Mouse (Mus musculus) liver, embryonic 13.5 days (tissue): ENCODE data around the gene Ppp1r14b. TPM values are rescaled to one million over a fixed set of nuclear protein-coding genes. Genes with fewer than 3 reads are reported as not detected.
A peak's percentile ranks its signal among the peaks of the same experiment; 100 is the strongest.

Experiments used
- ATAC-seq: fragments of 200-750 bp; cut with Nextera tagmentation; 2 replicates; pipeline ENCODE4 v1.8.0; 2017; ENCODE audit warnings: low read depth, mild to moderate bottlenecking, moderate number of reproducible peaks, moderate library complexity
- DNase-seq: peaks from one replicate; pipeline ENCODE4 v3.0.0; 2022
- H3K27ac ChIP-seq: fragments of 300-500 bp; sonication (generic); 2 replicates; pipeline ENCODE4 v1.5.1; 2015; ENCODE audit warnings: moderate library complexity, mild to moderate bottlenecking, inconsistent platforms
- H3K27me3 ChIP-seq: fragments of 300-500 bp; sonication (generic); 2 replicates; pipeline ENCODE4 v1.6.1; 2015; ENCODE audit warnings: mild to moderate bottlenecking, inconsistent platforms
- H3K36me3 ChIP-seq: fragments of 300-500 bp; sonication (generic); 2 replicates; pipeline ENCODE4 v1.6.1; 2015; ENCODE audit warnings: mild to moderate bottlenecking, inconsistent platforms
- H3K4me1 ChIP-seq: fragments of 300-500 bp; sonication (generic); replicated peaks from 2 replicates; pipeline ENCODE4 v1.6.1; 2015; ENCODE audit warnings: inconsistent platforms
- H3K4me2 ChIP-seq: fragments of 300-500 bp; sonication (generic); 2 replicates; pipeline ENCODE4 v1.6.1; 2015; ENCODE audit warnings: inconsistent platforms, mild to moderate bottlenecking, moderate library complexity
- H3K4me3 ChIP-seq: fragments of 300-500 bp; sonication (generic); replicated peaks from 2 replicates; pipeline ENCODE4 v1.5.1; 2015; ENCODE audit warnings: mild to moderate bottlenecking, inconsistent platforms
- H3K9ac ChIP-seq: fragments of 300-500 bp; sonication (generic); 2 replicates; pipeline ENCODE4 v1.6.1; 2015; ENCODE audit warnings: mild to moderate bottlenecking, inconsistent platforms
- H3K9me3 ChIP-seq: fragments of 300-500 bp; sonication (generic); replicated peaks from 2 replicates; pipeline ENCODE4 v1.6.1; 2016; ENCODE audit warnings: inconsistent platforms
- WGBS: fragments of 180-500 bp; shearing (Covaris S2); methylation state at CpG from one replicate; pipeline ENCODE4 v1.1.7; 2015; ENCODE audit not compliant: insufficient replicate concordance; 5-methylcytosine and 5-hydroxymethylcytosine counted together
- polyA plus RNA-seq: library from polyadenylated mRNA; unstranded; fragments of >200 nt; fragmentation: Nextera tagmentation; extraction: Ambion mirVana; gene quantifications from 2 replicates; pipeline ENCODE4 v1.2.1, GENCODE M21; 2015

Gene Ppp1r14b
- polyA plus RNA-seq, 1 experiment from 2014 or later, result 81.7 TPM

DNA sequence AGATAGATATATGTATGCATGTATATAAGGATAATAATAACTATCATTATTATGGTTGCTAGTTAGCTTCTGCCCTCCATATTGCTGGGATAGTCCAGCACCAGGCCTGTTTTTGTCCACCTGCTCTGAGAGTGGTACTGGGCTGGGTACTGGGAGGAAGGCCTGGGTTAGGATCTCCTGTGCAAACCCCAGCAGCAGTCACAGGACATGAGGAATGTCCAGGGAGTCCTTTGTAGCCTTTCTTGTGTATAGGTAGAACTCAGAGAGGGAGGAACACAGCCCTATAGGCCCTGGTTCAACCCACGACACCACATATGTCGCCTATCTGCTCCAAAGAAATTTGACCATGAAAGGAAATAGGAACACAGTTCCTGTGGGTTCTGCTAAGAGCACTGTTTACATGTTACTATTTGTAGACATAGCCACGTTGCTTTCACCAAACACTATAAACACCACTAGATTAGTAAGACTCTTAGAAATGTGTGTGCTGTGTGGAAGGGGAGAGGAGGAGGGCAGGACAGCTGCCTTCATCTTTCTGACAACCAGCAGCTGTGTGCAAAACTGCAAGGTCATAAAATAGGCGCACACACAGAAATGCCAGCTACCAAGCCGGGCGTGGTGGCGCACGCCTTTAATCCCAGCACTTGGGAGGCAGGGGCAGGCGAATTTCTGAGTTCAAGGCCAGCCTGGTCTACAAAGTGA, 32.3 kb downstream of the Ppp1r14b start:
- Histone ChIP-seq H3K27ac (no peak overlapping the region), H3K4me3 (no peak overlapping the region), H3K9ac (no peak overlapping the region), H3K4me2 (no peak overlapping the region), H3K27me3 (no peaks in the 10 kb centered on the region), H3K4me1 (peaks cover 3% of the 10 kb centered on the region; the same call in 1 of the 2 replicates), H3K36me3 (peaks cover 59% of the 10 kb centered on the region), H3K9me3 (no peaks in the 10 kb centered on the region)
- no peak for DNase-seq
- 84% methylated on average over 9 of the region's 9 CpGs for WGBS
- ATAC-seq, result no peak

DNA sequence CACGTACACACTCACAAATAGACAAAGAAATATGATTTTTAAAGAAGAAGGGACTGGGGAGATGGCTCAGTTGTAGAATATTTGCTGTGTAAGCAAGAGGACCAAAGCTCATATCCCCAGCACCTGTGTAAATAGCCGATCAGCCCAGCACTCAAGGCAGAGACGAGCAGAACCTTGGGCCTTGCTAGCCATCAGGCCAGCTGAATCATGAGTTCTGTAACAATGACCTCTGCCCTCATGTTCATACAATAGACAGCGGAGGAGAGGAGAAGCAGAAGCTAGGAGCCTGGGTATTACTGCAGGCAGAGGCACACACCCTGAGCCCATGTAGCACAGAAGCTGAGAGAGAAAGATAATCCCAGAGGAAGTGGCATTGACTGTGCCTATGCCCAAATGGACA, 37.7 kb downstream of the Ppp1r14b start:
- WGBS, result 75% methylated on average over 4 of the region's 4 CpGs
- Histone ChIP-seq H3K9me3 (no peaks in the 10 kb centered on the region), H3K4me2 (no peak overlapping the region), H3K4me3 (no peak overlapping the region), H3K36me3 (peaks cover 75% of the 10 kb centered on the region), H3K27ac (no peak overlapping the region; the same call in 1 of the 2 replicates), H3K27me3 (no peaks in the 10 kb centered on the region), H3K9ac (no peak overlapping the region), H3K4me1 (peaks cover 21% of the 10 kb centered on the region)
- ATAC-seq (no peak), DNase-seq (no peak)

DNA sequence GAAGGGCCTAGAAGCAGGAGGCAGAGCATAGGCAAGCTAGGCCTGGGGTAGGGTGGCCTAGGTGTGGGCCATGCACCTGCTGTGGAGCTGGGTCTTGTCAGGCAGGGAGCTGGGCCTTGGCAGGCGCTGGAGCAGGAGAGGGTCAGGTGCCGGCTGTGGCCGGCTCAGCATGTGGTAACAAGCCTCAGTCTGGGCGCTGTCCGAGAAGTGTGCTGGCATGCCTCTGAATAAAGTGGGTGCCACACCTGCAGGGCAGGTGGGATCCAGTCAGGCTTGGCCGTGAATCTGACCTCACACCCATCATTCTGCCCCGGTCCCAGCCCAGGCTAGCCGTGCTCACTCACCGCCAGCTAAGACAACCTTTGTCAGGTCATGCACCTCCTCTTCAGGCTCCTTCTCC, 39.2 kb downstream of the Ppp1r14b start:
- no peak for ATAC-seq

DNA sequence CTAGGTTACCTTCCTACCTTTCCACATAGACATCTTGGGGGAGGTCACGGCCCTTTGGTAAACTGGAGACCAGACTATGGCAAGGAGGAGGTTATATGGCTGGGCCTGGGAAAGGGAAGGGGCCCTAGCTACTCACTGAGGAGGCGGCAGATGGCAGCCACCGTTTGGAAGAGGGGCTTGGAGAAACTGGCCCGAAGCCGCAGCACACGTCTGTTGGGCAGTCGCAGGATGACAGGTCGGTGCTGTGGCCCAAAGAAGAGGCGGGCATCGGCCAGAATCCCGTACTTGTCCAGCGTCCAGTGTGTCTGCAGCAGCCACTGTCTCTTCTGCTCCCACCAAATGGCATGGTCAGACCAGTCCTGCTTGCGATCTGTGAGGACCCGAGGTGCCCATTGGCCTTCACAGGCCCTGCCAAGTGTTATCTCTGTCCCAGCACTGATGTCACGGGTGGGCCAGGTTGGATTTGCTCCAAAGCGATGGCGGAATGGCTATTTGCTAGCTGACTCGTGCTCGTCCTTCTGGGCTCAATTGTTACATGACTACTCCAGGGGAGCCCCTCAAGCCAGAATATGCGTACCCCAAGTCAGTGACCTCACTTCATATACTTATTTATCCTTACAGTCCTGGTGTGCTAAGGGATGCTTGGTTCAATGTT, 39.8 kb downstream of the Ppp1r14b start:
- ATAC-seq (no peak), DNase-seq (no peak)
- Histone ChIP-seq H3K4me2 (no peak overlapping the region), H3K27me3 (no peaks in the 10 kb centered on the region), H3K36me3 (peaks cover 63% of the 10 kb centered on the region), H3K27ac (no peak overlapping the region), H3K9me3 (no peaks in the 10 kb centered on the region), H3K4me3 (no peak overlapping the region), H3K9ac (no peak overlapping the region), H3K4me1 (peaks cover 43% of the 10 kb centered on the region)
- WGBS, result 87% methylated on average over 20 of the region's 20 CpGs

More for the DNA sequence above, 39.2 kb downstream of the Ppp1r14b start:
- Histone ChIP-seq H3K27ac (no peak overlapping the region), H3K9me3 (no peaks in the 10 kb centered on the region), H3K27me3 (no peaks in the 10 kb centered on the region), H3K36me3 (peaks cover 65% of the 10 kb centered on the region), H3K4me3 (no peak overlapping the region), H3K9ac (no peak overlapping the region), H3K4me1 (peaks cover 37% of the 10 kb centered on the region), H3K4me2 (no peak overlapping the region)
- WGBS, result 94% methylated on average over 9 of the region's 9 CpGs
- DNase-seq, result no peak

DNA sequence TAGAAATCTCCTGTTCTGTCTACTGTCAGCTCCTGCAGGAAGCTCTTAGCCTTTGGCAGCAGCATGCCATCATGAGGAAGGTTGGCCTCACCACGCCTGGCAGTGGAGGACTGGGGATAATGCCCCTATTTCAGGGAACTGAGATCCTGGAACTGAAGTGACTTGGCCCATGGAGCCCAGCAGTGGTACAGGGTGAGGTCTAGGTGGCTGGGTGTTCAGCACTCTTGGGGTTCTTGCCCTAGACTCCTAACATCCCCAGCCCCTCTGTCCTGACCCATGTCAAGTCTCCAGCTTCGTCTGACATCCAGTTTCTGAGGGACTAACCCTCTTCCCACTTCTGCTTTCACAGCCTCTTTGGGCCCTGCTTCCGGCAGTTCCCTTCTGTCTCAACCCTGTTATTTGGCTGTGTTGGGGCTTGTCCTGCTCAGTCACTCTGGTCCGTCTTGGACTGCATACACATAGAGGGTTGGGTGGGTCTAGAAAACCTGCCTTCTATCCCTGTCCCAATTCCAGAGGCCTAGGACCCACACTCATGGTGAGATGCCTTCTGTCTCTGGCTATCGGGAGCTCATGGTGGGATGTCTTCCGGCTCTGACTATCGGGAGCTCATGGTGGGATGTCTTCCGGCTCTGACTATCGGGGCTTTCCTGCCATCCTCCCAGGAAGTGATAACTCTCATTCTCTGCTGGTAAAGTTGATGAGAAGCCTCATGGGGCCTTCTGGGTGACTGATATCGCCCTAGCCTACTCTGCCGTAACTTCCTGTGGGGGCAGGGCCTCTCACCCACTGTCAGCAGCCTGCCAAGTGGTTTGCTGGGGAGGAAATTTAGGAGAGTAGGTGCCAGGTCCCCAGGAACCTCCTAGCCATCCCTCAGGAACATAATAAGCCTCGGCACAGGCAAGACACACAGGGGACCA, 43.0 kb downstream of the Ppp1r14b start:
- Histone ChIP-seq H3K4me2 (peak overlapping the region; percentile 89), H3K36me3 (peaks cover 73% of the 10 kb centered on the region), H3K27me3 (no peaks in the 10 kb centered on the region), H3K4me3 (peak overlapping the region; percentile 74), H3K27ac (peak overlapping the region; percentile 98), H3K4me1 (peaks cover 60% of the 10 kb centered on the region), H3K9ac (peak overlapping the region; percentile 92), H3K9me3 (no peaks in the 10 kb centered on the region)
- ATAC-seq (peak; percentile 88), DNase-seq (peak; percentile 79)
- WGBS, result 16% methylated on average over 12 of the region's 12 CpGs

DNA sequence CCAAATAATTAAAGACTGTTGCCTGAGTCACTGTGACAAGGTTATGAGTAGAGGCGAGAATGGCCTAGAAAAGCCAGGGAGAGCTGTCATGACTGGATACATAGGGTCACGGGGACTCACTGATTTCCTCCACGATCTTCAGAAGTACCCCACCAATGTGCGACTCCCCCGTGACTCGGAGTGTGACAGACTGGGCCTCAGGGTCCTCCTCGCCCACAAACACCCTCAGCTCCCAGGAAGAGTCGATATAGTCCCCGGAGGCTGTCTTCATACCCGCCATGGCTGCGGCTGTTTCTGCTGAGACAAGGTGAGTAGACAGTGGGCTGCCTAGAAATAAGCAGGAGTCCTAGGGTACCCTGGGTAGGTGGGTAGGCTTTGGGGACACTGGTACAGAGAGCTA, 43.8 kb downstream of the Ppp1r14b start:
- Histone ChIP-seq H3K27me3 (no peaks in the 10 kb centered on the region), H3K36me3 (peaks cover 73% of the 10 kb centered on the region), H3K4me1 (peaks cover 53% of the 10 kb centered on the region), H3K4me3 (peak overlapping the region; percentile 74), H3K4me2 (peak overlapping the region; percentile 89), H3K9ac (peak overlapping the region; percentile 92), H3K9me3 (no peaks in the 10 kb centered on the region), H3K27ac (peak overlapping the region; percentile 98)
- no peak for DNase-seq
- 21% methylated on average over 11 of the region's 11 CpGs for WGBS
- peak; percentile 12 for ATAC-seq

DNA sequence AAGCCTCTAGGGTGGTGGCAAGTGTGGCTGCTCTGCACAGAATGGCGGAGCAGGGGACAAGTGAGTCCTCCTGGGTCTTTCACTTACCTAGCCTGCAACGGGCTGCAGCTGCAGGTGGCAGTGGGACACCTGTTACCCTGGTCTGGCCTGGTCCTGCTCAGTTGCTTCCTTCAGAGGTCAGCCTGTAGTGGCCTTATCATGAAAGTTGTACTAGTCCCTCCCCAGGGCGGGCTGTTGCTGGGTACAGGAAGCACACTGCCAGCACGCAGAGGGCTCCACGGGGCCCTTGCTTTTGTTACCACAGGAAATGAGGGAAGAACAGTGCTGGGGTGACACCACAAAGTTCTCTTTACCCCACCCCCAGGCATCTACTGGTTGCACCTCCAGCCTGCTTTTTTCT, 44.4 kb downstream of the Ppp1r14b start, which contains the start of gene Fermt3:
TSS of gene Fermt3 (minus strand) at position 279 of the 400 bp plus-strand sequence.
- Histone ChIP-seq H3K36me3 (peaks cover 73% of the 10 kb centered on the region), H3K27ac (peak within 1 kb of the TSS; percentile 98), H3K9ac (peak within 1 kb of the TSS; percentile 92), H3K9me3 (no peaks in the 10 kb centered on the region), H3K27me3 (no peaks in the 10 kb centered on the region), H3K4me1 (peaks cover 53% of the 10 kb centered on the region), H3K4me3 (peak within 1 kb of the TSS; percentile 74), H3K4me2 (peak within 1 kb of the TSS; percentile 89)
- 9% methylated on average over 5 of the region's 5 CpGs for WGBS
- peak; percentile 74 for DNase-seq
- peak; percentile 83 for ATAC-seq

DNA sequence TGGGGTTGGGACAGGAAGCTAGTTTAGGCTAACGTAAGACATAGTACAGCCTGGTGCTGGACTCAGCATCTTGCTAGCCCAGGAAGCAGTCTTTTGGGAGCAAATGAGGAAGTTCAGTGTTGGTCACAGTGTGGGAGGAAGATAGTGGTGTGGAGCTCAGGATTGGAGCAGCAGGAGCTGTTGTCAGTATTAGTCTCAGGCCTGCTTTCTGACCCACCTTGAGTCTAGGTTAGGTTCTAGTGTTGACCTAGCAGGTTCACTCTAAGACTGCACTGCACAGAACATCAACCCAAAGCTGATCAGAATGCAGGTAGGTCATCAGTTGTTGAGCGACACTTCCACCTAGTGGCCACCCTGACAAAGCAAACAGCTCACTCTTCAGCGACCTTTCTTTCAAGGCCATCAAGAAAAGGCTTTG, 45.5 kb downstream of the Ppp1r14b start:
- H3K9ac ChIP-seq, result peak overlapping the region; percentile 92
- H3K36me3 ChIP-seq, result peaks cover 76% of the 10 kb centered on the region
- H3K9me3 ChIP-seq, result no peaks in the 10 kb centered on the region
- ATAC-seq, result no peak
- H3K27me3 ChIP-seq, result no peaks in the 10 kb centered on the region
- H3K27ac ChIP-seq, result peak overlapping the region; percentile 98
- peaks cover 53% of the 10 kb centered on the region for H3K4me1 ChIP-seq
- 19% methylated on average over 3 of the region's 3 CpGs for WGBS
- H3K4me2 ChIP-seq, result peak overlapping the region; percentile 89
- DNase-seq, result peak; percentile 54
- peak overlapping the region; percentile 74 for H3K4me3 ChIP-seq

Other genes with a start within 250 kb of the Ppp1r14b start
- 6.1 and 6.8 TPM in 2 replicates for gene Rps6ka4, start 134.3 kb upstream of the Ppp1r14b start, polyA plus RNA-seq
- 1.9 and 3.1 TPM in 2 replicates for gene Ccdc88b, start 116.8 kb upstream of the Ppp1r14b start, polyA plus RNA-seq
- 103 and 106 TPM in 2 replicates for gene Trmt112, start 65.3 kb upstream of the Ppp1r14b start, polyA plus RNA-seq
- 97.7 and 101 TPM in 2 replicates for gene Prdx5, start 64.9 kb upstream of the Ppp1r14b start, polyA plus RNA-seq
- gene Esrra, start 53.2 kb upstream of the Ppp1r14b start, polyA plus RNA-seq, result 4.4 and 4.8 TPM in 2 replicates
- 0.51 and 0.73 TPM in 2 replicates for gene Catsperz, start 49.6 kb upstream of the Ppp1r14b start, polyA plus RNA-seq
- gene Kcnk4, start 40.5 kb upstream of the Ppp1r14b start, polyA plus RNA-seq, result 0.06 TPM in 1 of 2 replicates, not detected in the other
- gene Bad, start 33.1 kb upstream of the Ppp1r14b start, polyA plus RNA-seq, result 32.2 and 34.6 TPM in 2 replicates
- 6.4 and 7.3 TPM in 2 replicates for gene Gpr137, start 32.5 kb upstream of the Ppp1r14b start, polyA plus RNA-seq
- 5.6 and 6.3 TPM in 2 replicates for gene Plcb3, start 1.5 kb downstream of the Ppp1r14b start, polyA plus RNA-seq
- 88.0 and 91.6 TPM in 2 replicates for gene Fkbp2, start 5.5 kb downstream of the Ppp1r14b start, polyA plus RNA-seq
- 13.7 and 16.0 TPM in 2 replicates for gene Vegfb, start 12.7 kb downstream of the Ppp1r14b start, polyA plus RNA-seq
- 9.8 and 11.8 TPM in 2 replicates for gene Dnajc4, start 17.6 kb downstream of the Ppp1r14b start, polyA plus RNA-seq
- 10.7 and 11.1 TPM in 2 replicates for gene Nudt22, start 21.1 kb downstream of the Ppp1r14b start, polyA plus RNA-seq
- gene Trpt1, start 21.2 kb downstream of the Ppp1r14b start, polyA plus RNA-seq, result 2.1 and 2.3 TPM in 2 replicates
- gene Fermt3, start 44.5 kb downstream of the Ppp1r14b start, polyA plus RNA-seq, result 106 and 107 TPM in 2 replicates
- 158 and 201 TPM in 2 replicates for gene Stip1, start 65.0 kb downstream of the Ppp1r14b start, polyA plus RNA-seq
- gene Macrod1, start 81.8 kb downstream of the Ppp1r14b start, polyA plus RNA-seq, result 3.0 and 3.8 TPM in 2 replicates
- gene Flrt1, start 130.8 kb downstream of the Ppp1r14b start, polyA plus RNA-seq, result 0.14 and 0.17 TPM in 2 replicates
- gene Otub1, start 231.3 kb downstream of the Ppp1r14b start, polyA plus RNA-seq, result 68.9 and 69.3 TPM in 2 replicates
- 734 and 757 TPM in 2 replicates for gene Cox8a, start 242.6 kb downstream of the Ppp1r14b start, polyA plus RNA-seq